Mouse (Mus musculus) megakaryocyte, embryonic 14.5 days (primary cell): ENCODE data around the gene Ckb. TPM values are rescaled to one million over a fixed set of nuclear protein-coding genes. Genes with fewer than 3 reads are reported as not detected.
A peak's percentile ranks its signal among the peaks of the same experiment; 100 is the strongest.

Experiments used
- H3K27me3 ChIP-seq: replicated peaks from 2 replicates; pipeline ENCODE3; 2012; ENCODE audit warnings: inconsistent platforms
- H3K36me3 ChIP-seq: replicated peaks from 2 replicates; pipeline ENCODE3; 2012; ENCODE audit warnings: low read length, inconsistent platforms, mixed read lengths
- H3K4me1 ChIP-seq: 2 replicates; pipeline ENCODE4 v1.6.1; 2012; ENCODE audit warnings: inconsistent platforms
- H3K4me3 ChIP-seq: replicated peaks from 2 replicates; pipeline ENCODE3; 2012; ENCODE audit warnings: moderate library complexity, mild to moderate bottlenecking, inconsistent platforms
- H3K9me3 ChIP-seq: 2 replicates; pipeline ENCODE4 v1.6.1; 2012; ENCODE audit warnings: inconsistent platforms
- FLI1 ChIP-seq: IDR thresholded peaks from 2 replicates; pipeline ENCODE4 v1.6.1; 2012; ENCODE audit warnings: low read length, inconsistent platforms, mixed read lengths
- GATA1 ChIP-seq: IDR thresholded peaks from 3 replicates; pipeline ENCODE4 v1.6.1; 2012; ENCODE audit warnings: mixed read lengths, low read length, inconsistent platforms, borderline replicate concordance
- polyA plus RNA-seq: library from polyadenylated mRNA; stranded (reverse); fragments of >175 nt; gene quantifications from 2 replicates; pipeline ENCODE4 v1.2.3, GENCODE M21; 2012; ENCODE audit warnings: low replicate concordance; ENCODE audit not compliant: insufficient read depth

The Ckb gene
- polyA plus RNA-seq, 1 experiment: 102 TPM

DNA sequence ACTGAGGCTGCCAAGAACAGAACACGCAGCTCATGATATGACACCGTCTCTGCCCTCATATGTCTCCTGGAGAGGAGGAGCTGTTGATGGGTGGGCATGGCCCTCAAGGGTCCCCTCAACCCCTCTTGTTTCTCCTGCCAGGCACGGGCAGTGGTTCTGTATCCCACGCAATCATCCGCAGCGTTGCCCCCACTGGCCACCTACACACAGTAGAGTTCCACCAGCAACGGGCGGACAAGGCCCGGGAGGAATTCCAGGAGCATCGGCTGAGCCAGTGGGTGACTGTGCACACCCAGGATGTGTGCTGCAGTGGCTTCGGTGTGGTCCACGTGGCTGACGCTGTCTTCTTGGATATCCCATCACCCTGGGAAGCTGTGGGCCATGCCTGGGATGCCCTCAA, 8.5 kb upstream of the Ckb start:
- Histone ChIP-seq H3K4me3 (no peak overlapping the region), H3K4me1 (peaks cover 55% of the 10 kb centered on the region), H3K36me3 (peaks cover 47% of the 10 kb centered on the region), H3K27me3 (peaks cover 4% of the 10 kb centered on the region), H3K9me3 (no peaks in the 10 kb centered on the region)
- TF ChIP-seq GATA1: no peak
- no peak for TF ChIP-seq FLI1

- Histone ChIP-seq H3K4me3 (peak overlapping the region; percentile 94), H3K4me1 (peaks cover 67% of the 10 kb centered on the region), H3K9me3 (no peaks in the 10 kb centered on the region), H3K27me3 (peaks cover 8% of the 10 kb centered on the region), H3K36me3 (peaks cover 42% of the 10 kb centered on the region)
- TF ChIP-seq FLI1 (no peak), GATA1 (no peak)
Measured at GRCm38 (mm10) chr12:111678997-111679396, 6.9 kb upstream of the Ckb start.

- Histone ChIP-seq H3K4me3 (peak overlapping the region; percentile 94), H3K4me1 (peaks cover 69% of the 10 kb centered on the region), H3K9me3 (no peaks in the 10 kb centered on the region), H3K27me3 (peaks cover 12% of the 10 kb centered on the region), H3K36me3 (peaks cover 38% of the 10 kb centered on the region)
- TF ChIP-seq FLI1: no peak
- no peak for TF ChIP-seq GATA1
Measured at GRCm38 (mm10) chr12:111678670-111678933, 6.5 kb upstream of the Ckb start.

DNA sequence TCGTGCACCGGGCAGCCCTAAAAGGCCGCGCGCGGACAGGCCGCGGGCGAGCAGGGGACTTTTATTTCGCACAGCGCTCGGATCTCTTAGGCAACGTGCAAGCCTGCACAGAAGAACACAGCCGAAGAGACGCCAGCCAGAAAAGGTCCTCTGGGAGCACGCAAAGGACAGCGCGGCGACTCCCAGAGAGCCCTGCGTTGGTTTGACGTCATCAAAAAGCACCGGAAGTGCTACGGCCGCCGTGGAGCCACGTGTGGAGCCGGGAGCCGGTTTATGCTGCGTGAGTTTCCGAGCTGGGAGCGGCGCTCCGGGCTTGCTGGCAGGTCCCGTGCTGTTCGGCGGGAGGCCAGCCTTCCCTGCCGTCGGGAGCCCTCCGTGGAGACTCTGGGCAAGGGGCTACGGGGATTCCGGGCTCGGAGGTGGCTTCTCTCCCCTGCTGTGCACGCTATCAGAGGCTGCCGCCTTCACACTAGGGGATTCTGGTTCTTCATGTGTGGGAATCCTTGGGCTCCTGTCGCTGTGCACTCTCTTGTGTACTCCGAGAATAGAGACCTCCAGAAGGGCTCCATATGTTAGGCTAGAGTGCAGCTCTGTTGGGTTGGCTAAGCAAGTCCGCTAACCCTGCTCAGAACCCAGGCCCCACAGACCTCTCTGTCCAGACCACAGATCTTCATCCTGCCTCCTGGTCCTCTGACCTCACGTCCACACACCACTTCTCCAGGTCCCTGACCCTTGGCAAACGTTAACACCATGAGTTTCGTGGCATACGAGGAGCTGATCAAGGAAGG, 5.9 kb upstream of the Ckb start, which contains the start of gene Trmt61a:
Trmt61a (plus strand) TSS at position 224 of the 788 bp plus-strand sequence.
- Histone ChIP-seq H3K27me3 (peaks cover 16% of the 10 kb centered on the region), H3K4me3 (peak within 1 kb of the TSS; percentile 94), H3K9me3 (no peaks in the 10 kb centered on the region), H3K4me1 (peaks cover 70% of the 10 kb centered on the region), H3K36me3 (peaks cover 34% of the 10 kb centered on the region)
- no peak for TF ChIP-seq FLI1
- TF ChIP-seq GATA1: no peak

DNA sequence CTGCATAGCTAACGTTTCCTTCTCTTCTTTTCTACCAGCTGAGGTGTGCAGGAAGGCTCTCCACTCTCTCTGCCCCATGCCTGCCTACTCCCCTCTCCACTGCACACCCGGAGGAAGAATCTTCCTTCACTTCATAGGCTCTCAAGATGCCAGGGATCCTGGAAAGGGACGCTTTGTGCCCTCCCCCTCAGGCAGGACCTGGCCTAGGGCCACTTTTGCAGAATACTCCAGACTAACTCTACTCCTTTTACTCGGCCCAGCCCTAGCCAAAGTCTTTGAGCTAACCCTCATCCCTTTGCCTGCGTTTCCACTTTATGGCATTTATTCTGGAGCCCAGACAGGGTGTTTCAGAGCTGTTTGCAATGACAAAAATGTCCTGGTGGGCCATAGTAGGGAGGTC, 5.3 kb upstream of the Ckb start:
- no peak for TF ChIP-seq GATA1
- TF ChIP-seq FLI1: no peak
- H3K4me3 ChIP-seq: peak overlapping the region; percentile 94
- peaks cover 70% of the 10 kb centered on the region for H3K4me1 ChIP-seq

DNA sequence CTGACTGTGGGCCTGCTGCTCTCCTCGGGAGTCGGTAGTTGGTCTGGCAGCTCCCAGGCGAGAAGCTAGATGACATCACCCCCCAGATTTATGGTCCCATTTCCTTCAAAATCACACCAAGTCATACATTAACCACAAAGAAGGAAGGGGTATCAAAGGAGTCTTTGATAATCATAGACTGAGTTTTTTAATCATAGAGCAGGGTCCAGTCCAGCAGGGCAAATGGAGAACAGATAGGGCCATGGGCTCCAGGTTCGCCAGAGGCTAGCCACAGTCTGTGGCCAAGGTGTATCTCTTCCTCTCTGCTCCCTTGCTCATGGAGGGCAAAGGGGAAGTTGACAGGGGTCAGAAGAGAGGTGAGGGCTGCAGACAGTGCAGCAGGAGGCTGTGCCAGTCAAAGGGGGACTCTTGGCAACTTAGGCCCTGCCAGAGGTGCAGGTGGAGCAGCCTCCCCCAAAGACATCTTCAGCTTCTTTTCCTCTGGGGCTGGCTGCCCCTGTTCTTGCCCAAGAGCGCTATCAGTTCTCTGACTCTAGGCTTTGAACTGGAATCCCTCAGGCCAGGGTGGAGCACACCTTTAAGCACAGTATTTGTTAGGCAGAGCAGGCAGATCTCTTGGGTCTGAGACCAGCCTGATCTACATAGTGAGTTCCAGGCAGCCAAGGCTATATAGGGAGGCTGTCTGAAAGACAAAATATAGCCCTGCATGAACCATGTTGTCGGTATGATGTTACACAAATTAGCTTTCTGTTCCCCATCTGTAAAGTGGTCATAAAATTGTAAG, 3.9 kb upstream of the Ckb start:
- peaks cover 80% of the 10 kb centered on the region for H3K4me1 ChIP-seq
- no peaks in the 10 kb centered on the region for H3K9me3 ChIP-seq
- no peak for TF ChIP-seq GATA1
- TF ChIP-seq FLI1: no peak
- no peak overlapping the region for H3K4me3 ChIP-seq
- H3K36me3 ChIP-seq: peaks cover 13% of the 10 kb centered on the region
- H3K27me3 ChIP-seq: peaks cover 37% of the 10 kb centered on the region

More for the DNA sequence above, 5.3 kb upstream of the Ckb start:
- Histone ChIP-seq H3K9me3 (no peaks in the 10 kb centered on the region), H3K36me3 (peaks cover 27% of the 10 kb centered on the region), H3K27me3 (peaks cover 23% of the 10 kb centered on the region)

GRCm38 (mm10) chr12:111674850-111675486, 2.8 kb upstream of the Ckb start:
- Histone ChIP-seq H3K4me1 (peaks cover 82% of the 10 kb centered on the region), H3K36me3 (peaks cover 8% of the 10 kb centered on the region), H3K4me3 (peak overlapping the region; percentile 81), H3K9me3 (no peaks in the 10 kb centered on the region), H3K27me3 (peaks cover 45% of the 10 kb centered on the region)
- TF ChIP-seq FLI1 (no peak), GATA1 (no peak)

DNA sequence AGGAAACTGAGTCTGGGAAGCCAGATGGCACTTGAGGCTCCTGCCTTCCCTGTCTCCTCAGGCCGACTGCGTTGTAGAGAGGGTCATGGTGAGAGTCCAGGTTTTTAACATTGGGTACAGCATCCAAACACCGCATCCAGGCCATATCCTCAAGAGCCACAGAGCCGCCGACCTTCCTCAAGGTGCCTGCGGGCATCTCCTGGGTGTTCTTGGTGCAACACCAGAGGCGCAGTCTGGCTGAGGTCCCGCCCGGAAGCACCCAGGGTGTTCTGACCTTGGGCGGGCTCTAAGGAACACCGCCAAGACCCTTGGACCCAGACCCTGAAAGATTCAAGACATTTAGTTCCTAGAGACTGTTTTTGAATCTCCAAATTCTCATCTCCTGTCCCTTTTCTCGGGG, 443 bp upstream of the Ckb start:
- peaks cover 45% of the 10 kb centered on the region for H3K27me3 ChIP-seq
- H3K4me3 ChIP-seq: peak overlapping the region; percentile 93
- no peaks in the 10 kb centered on the region for H3K9me3 ChIP-seq
- peaks cover 90% of the 10 kb centered on the region for H3K4me1 ChIP-seq
- peaks cover 10% of the 10 kb centered on the region for H3K36me3 ChIP-seq
- TF ChIP-seq FLI1 (no peak), GATA1 (no peak)

- H3K4me1 ChIP-seq: peaks cover 88% of the 10 kb centered on the region
- H3K27me3 ChIP-seq: peaks cover 45% of the 10 kb centered on the region
- TF ChIP-seq FLI1 (no peak), GATA1 (no peak)
Measured at GRCm38 (mm10) chr12:111671431-111671902, 671 bp downstream of the Ckb start.

GRCm38 (mm10) chr12:111670976-111671375, 1.2 kb downstream of the Ckb start:
- peaks cover 45% of the 10 kb centered on the region for H3K27me3 ChIP-seq
- H3K4me1 ChIP-seq: peaks cover 87% of the 10 kb centered on the region
- TF ChIP-seq GATA1: no peak
- TF ChIP-seq FLI1: no peak
- peak overlapping the region; percentile 93 for H3K4me3 ChIP-seq
- H3K9me3 ChIP-seq: no peaks in the 10 kb centered on the region
- peaks cover 10% of the 10 kb centered on the region for H3K36me3 ChIP-seq

More at GRCm38 (mm10) chr12:111671431-111671902, 671 bp downstream of the Ckb start:
- Histone ChIP-seq H3K36me3 (peaks cover 10% of the 10 kb centered on the region), H3K4me3 (peak overlapping the region; percentile 93), H3K9me3 (no peaks in the 10 kb centered on the region)
